In genomic region chr10:123030589-123030988, GRCm38 (mm10) we compare ENCODE assay signal across 13 mouse cellular contexts. TPM values are rescaled to one million over a fixed set of nuclear protein-coding genes. Genes with fewer than 3 reads are reported as not detected.
DNase-seq lines count a peak whose midpoint lies in the region.
"Had no signal": no experiment of that assay in that cellular context is flagged by ENCODE, and none has a peak within 500 bp of the region (broad histone marks: within the 10 kb centered on the region; RNA-seq: fewer than 3 reads in every experiment).

No protein-coding gene starts in this region.

- DNase-seq in layer of hippocampus, adult 18-20 months (ENCODE audit: low spot score in 2 of 2) = peak; percentile 40 to 74
- no peak for DNase-seq in layer of hippocampus, postnatal 10 days (ENCODE audit: low spot score in 2 of 2)
- DNase-seq in left cerebral cortex, adult 18-20 months (ENCODE audit: low spot score in 2 of 2) = peak; percentile 44 to 54
- DNase-seq in left cerebral cortex, postnatal 4 days = no peak
- DNase-seq in right cerebral cortex, postnatal 14 days = peak; percentile 13
- DNase-seq in right cerebral cortex, postnatal 25 days = no peak
- no peak for DNase-seq in gastrocnemius, postnatal 14 days
- DNase-seq: adrenal gland, adult 2 months; adrenal gland, postnatal 25 days; cerebellum, adult 8-10 months; cerebellum, postnatal 14 days; embryo, embryonic 11 days; heart, adult 2 months had no signal

- intact Hi-C loops in left cerebral cortex, postnatal 4 days (cut with DNase I) = no loop called here
- intact Hi-C loops in gastrocnemius, postnatal 14 days (cut with DNase I; ENCODE audit: low total_unique reads) = no loop called here

RNA-seq across cellular contexts. Expression of gene Mon2, which starts 45.7 kb away (rescaled TPM):
- 10 to 100 TPM; 90.8 to 92.6 TPM for total RNA-seq in layer of hippocampus, adult 18-20 months (2021)
- total RNA-seq in layer of hippocampus, postnatal 10 days (2021) = 10 to 100 TPM; 73.7 to 94.9 TPM
- 10 to 100 TPM; 85.9 to 92.6 TPM for total RNA-seq in left cerebral cortex, adult 18-20 months (2021)
- total RNA-seq in left cerebral cortex, postnatal 4 days (2021) = 10 to 100 TPM; 77.4 to 79.9 TPM
- total RNA-seq in gastrocnemius, postnatal 14 days (2021) = 10 to 100 TPM; 35.8 to 42.6 TPM

Comparison
In these comparisons a context has a peak if more than half of its experiments do, and no peak if none do; other contexts are left out.
1. DNase-seq: peak in layer of hippocampus, adult 18-20 months (2 of 2), left cerebral cortex, adult 18-20 months (2 of 2) and right cerebral cortex, postnatal 14 days (single experiment); none in layer of hippocampus, postnatal 10 days (0 of 2), left cerebral cortex, postnatal 4 days (single experiment), right cerebral cortex, postnatal 25 days (single experiment) and gastrocnemius, postnatal 14 days (single experiment).